Mouse (Mus musculus) bone marrow, adult 2 months (tissue): ENCODE results near the gene Slc24a2.

Experiments used
- CTCF ChIP-seq: fragments of 200-500 bp; IDR thresholded peaks from 2 replicates; pipeline ENCODE4 v1.5.1; 2011; ENCODE audit warnings: low read length, control low read depth; ENCODE audit not compliant: control insufficient read depth, insufficient read depth
- POLR2A ChIP-seq: fragments of 200-500 bp; IDR thresholded peaks from 2 replicates; pipeline ENCODE4 v1.6.1; 2011; ENCODE audit warnings: low read depth, mild to moderate bottlenecking, control low read depth, low read length, borderline replicate concordance; ENCODE audit not compliant: control insufficient read depth

GRCm38 (mm10) chr4:87221586-87221985, 8.7 kb downstream of the Slc24a2 start:
- TF ChIP-seq POLR2A: no peak
- no peak for TF ChIP-seq CTCF
